In the genomic region with DNA sequence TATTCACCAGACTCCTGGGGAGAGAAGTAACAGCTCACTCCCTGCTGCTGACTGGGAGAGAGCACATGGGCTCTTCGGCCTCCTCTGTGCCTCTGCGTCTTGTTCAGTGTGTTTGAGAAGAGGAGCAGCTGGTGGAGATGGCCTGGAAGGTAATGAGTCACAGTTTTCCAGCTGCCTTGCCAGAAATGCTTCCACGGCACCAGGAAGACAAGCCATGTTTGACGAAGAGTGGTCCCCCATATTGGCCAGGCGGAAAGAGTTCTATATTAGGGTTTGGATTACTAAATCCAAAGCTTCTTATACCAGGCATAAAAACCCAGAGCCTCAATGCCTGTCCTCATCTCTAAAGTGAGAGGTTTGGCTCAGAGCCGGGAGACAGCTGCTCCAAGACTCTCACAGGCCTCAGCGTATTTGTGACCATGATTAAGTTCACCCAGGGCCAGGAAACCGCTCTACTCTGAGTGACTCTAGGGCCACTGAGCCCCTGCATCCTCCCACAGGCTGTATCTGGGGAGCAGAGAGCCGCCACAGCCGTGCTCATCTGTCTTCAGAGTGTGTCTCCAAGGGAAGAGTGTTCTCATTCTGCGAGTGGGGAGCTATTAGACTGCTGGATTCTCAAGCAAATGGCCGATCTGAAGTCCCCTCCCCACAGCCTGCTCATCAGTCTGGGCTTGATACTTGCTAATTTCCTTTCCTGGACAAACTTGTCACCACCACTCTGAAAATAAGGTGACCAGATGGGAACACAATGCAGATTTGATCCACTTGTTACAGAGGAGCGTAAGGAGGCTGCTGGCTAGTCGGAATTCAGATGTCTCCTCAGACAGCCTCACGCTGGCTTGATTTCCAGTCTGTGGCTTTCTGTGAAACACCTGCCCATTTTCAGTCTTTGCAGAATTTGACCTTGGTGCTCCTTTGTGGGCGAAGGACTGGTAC, we compare ENCODE assay signal across 10 mouse cellular contexts.
DNase-seq lines count a peak whose midpoint lies in the region.
"Had no signal": no experiment of that assay in that cellular context is flagged by ENCODE, and none has a peak within 500 bp of the region (broad histone marks: within the 10 kb centered on the region; RNA-seq: fewer than 3 reads in every experiment).

No protein-coding gene starts in this region.

- 72% methylated on average over 16 of the region's 16 CpGs for WGBS in heart, embryonic 10.5 days

- H3K27me3 ChIP-seq in heart, embryonic 10.5 days (ENCODE audit: insufficient read depth, poor library complexity, severe bottlenecking): 0 out of 2 replicates have a peak, but pooled peaks cover 2% of the 10 kb centered on the region
- H3K27me3 ChIP-seq: heart, embryonic 15.5 days had no signal

- DNase-seq in heart, adult 18-20 months: peak; percentile 73 to 83
- no peak for DNase-seq in heart, embryonic 10.5 days (ENCODE audit: low spot score)
- DNase-seq in cerebellum, adult 18-20 months: peak; percentile 61
- DNase-seq in gastrocnemius, postnatal 25 days: peak; percentile 68
- DNase-seq in left cerebral cortex, postnatal 14 days (ENCODE audit: low spot score in 2 of 2): peak; percentile 64 to 78
- peak; percentile 76 to 80 for DNase-seq in right cerebral cortex, adult 2 months (ENCODE audit: low spot score in 2 of 2)
- DNase-seq in Muller cell, postnatal 12 days (ENCODE audit: inconsistent ontology term): no peak
- no peak for DNase-seq in adrenal gland, postnatal 4 days (ENCODE audit: low spot score in 2 of 2)

- no peaks in the 10 kb centered on the region for H3K4me1 ChIP-seq in heart, embryonic 10.5 days

- H3K36me3 ChIP-seq in heart, embryonic 10.5 days: no peaks in the 10 kb centered on the region
- H3K36me3 ChIP-seq: heart, embryonic 15.5 days had no signal

- intact Hi-C loops in left cerebral cortex, postnatal 14 days (cut with DNase I): no loop called here

- H3K27ac ChIP-seq in heart, embryonic 10.5 days: no peak overlapping the region
- H3K27ac ChIP-seq: heart, embryonic 15.5 days; macrophage had no signal

- H3K9me3 ChIP-seq in heart, embryonic 10.5 days: no peaks in the 10 kb centered on the region
- H3K9me3 ChIP-seq: heart, embryonic 15.5 days had no signal

- H3K4me3 ChIP-seq in heart, embryonic 10.5 days: no peak overlapping the region
- H3K4me3 ChIP-seq: heart, embryonic 15.5 days had no signal

Comparison
In these comparisons a context has a peak if more than half of its experiments do, and no peak if none do; other contexts are left out.
1. DNase-seq: peak in heart, adult 18-20 months (2 of 2), cerebellum, adult 18-20 months (2 of 2), gastrocnemius, postnatal 25 days (single experiment), left cerebral cortex, postnatal 14 days (2 of 2) and right cerebral cortex, adult 2 months (2 of 2); none in heart, embryonic 10.5 days (single experiment), Muller cell, postnatal 12 days (single experiment) and adrenal gland, postnatal 4 days (0 of 2).